Mouse (Mus musculus) forebrain, embryonic 10.5 days (tissue): ENCODE data around the gene Ttll8. TPM values are rescaled to one million over a fixed set of nuclear protein-coding genes. Genes with fewer than 3 reads are reported as not detected.

ENCODE experiments used
- DNase-seq: peaks from one replicate; pipeline ENCODE4 v3.0.0-alpha.2; 2017; ENCODE audit warnings: low spot score; ENCODE audit errors: extremely low spot score
- H3K27ac ChIP-seq: fragments of 300-500 bp; sonication (generic); 2 replicates; pipeline ENCODE4 v1.5.1; 2016; ENCODE audit warnings: mild to moderate bottlenecking
- H3K27me3 ChIP-seq: fragments of 300-500 bp; sonication (generic); 2 replicates; pipeline ENCODE4 v1.6.1; 2016; ENCODE audit warnings: mild to moderate bottlenecking; ENCODE audit not compliant: poor library complexity, severe bottlenecking
- H3K36me3 ChIP-seq: fragments of 300-500 bp; sonication (generic); replicated peaks from 2 replicates; pipeline ENCODE4 v1.6.1; 2016; ENCODE audit warnings: mild to moderate bottlenecking, moderate library complexity
- H3K4me1 ChIP-seq: fragments of 300-500 bp; sonication (generic); 2 replicates; pipeline ENCODE4 v1.6.1; 2016
- H3K4me3 ChIP-seq: fragments of 300-500 bp; sonication (generic); 2 replicates; pipeline ENCODE4 v1.5.1; 2016; ENCODE audit warnings: mild to moderate bottlenecking, moderate library complexity
- H3K9me3 ChIP-seq: fragments of 300-500 bp; sonication (generic); 2 replicates; pipeline ENCODE4 v1.6.1; 2016; ENCODE audit warnings: mild to moderate bottlenecking, moderate library complexity
- WGBS: fragments of 180-500 bp; shearing (Covaris S2); methylation state at CpG from one replicate; pipeline ENCODE4 v1.1.7; 2016; 5-methylcytosine and 5-hydroxymethylcytosine counted together
- polyA plus RNA-seq: library from polyadenylated mRNA; unstranded; fragments of >200 nt; fragmentation: Nextera tagmentation; extraction: Ambion mirVana; gene quantifications from 2 replicates; pipeline ENCODE4 v1.2.1, GENCODE M21; 2016

Gene Ttll8
- polyA plus RNA-seq, 1 experiment from 2014 or later = not detected

DNA sequence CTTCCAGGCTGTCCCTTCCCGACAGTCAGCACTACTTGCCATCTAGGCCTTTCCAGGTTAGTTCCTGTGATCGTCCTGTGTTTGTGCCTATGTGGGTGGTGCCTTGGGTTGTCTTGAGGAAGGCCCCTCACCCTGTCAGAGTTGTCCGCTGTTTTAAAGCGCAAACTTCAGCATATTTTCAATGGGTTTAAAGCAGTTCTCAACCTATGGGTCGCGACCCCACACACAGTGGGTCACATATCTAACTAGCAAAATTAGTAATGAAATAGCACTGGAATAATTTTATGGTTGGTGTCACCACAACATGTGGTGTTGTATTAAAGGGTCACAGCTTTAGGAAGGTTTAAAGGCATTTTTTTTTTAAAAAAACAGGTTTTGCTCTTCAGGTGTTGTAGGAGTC, 1.1 kb upstream of the Ttll8 start:
- no peak for DNase-seq
- peaks cover 55% of the 10 kb centered on the region for H3K27me3 ChIP-seq
- H3K4me3 ChIP-seq = peak overlapping the region; percentile 62; the same call in 1 of the 2 replicates
- H3K36me3 ChIP-seq = peaks cover 4% of the 10 kb centered on the region; the same call in 1 of the 2 replicates
- WGBS = 85% methylated on average over 6 of the region's 6 CpGs
- no peak overlapping the region for H3K27ac ChIP-seq
- H3K4me1 ChIP-seq = peaks cover 22% of the 10 kb centered on the region
- no peaks in the 10 kb centered on the region for H3K9me3 ChIP-seq

DNA sequence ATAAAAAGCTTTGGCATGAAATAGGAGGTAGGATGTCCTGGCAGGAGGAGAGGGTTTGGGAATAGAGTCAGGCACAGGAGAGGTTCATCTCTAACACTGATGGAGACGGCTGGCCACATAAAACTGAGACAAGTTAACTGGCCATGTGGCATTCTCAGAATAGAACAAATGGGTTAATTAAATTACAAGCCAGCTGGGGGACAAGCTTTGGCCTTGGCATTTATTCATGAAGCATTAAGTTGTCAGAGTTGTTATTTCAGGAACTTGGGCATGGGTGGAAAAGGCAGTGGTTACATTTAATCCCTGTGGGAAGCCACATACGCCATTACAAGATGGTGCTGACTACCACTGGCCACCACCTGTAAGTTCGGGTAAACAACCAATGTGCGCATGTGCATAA, 3.0 kb downstream of the Ttll8 start:
- Histone ChIP-seq H3K4me3 (no peak overlapping the region), H3K27ac (no peak overlapping the region), H3K4me1 (peaks cover 15% of the 10 kb centered on the region), H3K9me3 (no peaks in the 10 kb centered on the region), H3K36me3 (no peaks in the 10 kb centered on the region), H3K27me3 (peaks cover 38% of the 10 kb centered on the region)
- 96% methylated on average over 4 of the region's 4 CpGs for WGBS
- DNase-seq = no peak

DNA sequence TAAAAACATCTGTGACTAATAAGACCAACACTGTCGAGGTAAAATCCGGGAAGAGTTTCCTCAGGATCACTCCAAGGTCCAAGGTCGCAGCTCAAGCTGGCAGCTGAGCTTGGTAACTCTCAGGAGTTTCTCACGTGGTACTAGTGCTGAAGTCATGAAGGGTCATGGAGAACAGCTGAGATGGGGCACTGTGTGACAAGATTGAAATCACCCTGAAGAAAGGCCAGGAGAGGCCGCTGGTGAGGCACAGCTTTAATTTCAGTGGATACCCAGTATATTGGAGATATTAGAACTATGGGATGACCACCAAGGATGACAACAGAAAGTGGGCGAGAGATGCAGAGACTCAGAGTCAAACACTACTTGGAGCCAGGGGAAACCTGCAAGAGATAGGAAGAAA, 7.4 kb downstream of the Ttll8 start:
- no peak for DNase-seq
- H3K27ac ChIP-seq = no peak overlapping the region
- no peaks in the 10 kb centered on the region for H3K36me3 ChIP-seq
- H3K27me3 ChIP-seq = no peaks in the 10 kb centered on the region
- no peak overlapping the region for H3K4me3 ChIP-seq
- no peaks in the 10 kb centered on the region for H3K4me1 ChIP-seq
- WGBS = 57% methylated on average over 6 of the region's 6 CpGs
- no peaks in the 10 kb centered on the region for H3K9me3 ChIP-seq

DNA sequence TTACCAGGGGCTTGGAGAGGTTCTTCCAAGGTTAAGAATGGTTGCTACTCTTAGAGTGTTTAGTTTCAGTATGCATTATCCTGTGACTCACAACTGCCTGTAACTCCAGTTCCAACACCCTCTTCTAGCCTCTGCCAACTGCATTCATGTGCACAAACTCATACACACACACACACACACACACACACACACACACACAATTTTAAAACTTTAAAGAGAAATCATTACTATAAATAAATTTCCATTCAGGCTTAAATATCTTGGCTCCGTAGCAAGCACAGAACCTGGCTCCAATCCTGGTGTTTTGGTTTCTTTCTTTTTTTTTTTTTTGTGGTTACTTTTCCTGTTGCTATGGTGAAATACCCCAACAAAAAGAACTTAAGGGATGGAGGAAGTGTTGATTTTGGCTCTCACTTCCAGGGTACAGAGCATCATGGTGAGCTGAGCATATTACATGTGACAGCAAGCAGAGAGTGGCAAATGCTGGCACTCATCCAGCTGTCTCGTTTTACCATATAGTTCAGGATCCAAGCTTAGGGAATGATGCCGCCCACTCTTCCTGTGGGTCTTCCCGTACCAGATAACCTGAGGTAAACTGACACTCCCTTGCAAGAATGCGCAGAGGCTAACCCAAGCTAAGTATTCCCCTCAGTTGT, 10.2 kb downstream of the Ttll8 start:
- no peak for DNase-seq
- Histone ChIP-seq H3K4me3 (no peak overlapping the region), H3K27ac (no peak overlapping the region), H3K27me3 (no peaks in the 10 kb centered on the region), H3K4me1 (no peaks in the 10 kb centered on the region), H3K36me3 (no peaks in the 10 kb centered on the region), H3K9me3 (no peaks in the 10 kb centered on the region)
- 89% methylated on average over 5 of the region's 5 CpGs for WGBS

DNA sequence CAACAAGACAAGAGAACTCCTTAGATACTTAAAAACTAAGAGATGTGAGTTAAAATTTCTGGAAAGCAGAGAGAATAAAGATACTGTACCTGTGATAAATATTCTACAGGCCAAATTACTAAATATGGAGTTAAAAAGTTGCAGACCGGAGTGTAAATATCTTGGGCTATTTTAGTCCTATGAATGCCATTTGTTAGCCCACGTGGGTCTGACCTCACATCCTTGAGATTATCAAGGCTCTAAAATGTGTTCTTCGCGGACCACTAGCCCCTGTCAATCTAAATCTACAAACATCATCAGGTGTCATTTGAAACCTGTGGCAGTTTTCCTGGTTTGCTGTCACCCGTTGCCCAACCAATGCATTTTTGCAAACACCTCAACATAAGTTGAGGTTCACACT, 11.4 kb downstream of the Ttll8 start:
- H3K27me3 ChIP-seq = no peaks in the 10 kb centered on the region
- H3K4me3 ChIP-seq = no peak overlapping the region
- 88% methylated on average over 5 of the region's 5 CpGs for WGBS
- H3K4me1 ChIP-seq = no peaks in the 10 kb centered on the region
- H3K27ac ChIP-seq = no peak overlapping the region
- no peaks in the 10 kb centered on the region for H3K36me3 ChIP-seq
- no peaks in the 10 kb centered on the region for H3K9me3 ChIP-seq
- DNase-seq = no peak

DNA sequence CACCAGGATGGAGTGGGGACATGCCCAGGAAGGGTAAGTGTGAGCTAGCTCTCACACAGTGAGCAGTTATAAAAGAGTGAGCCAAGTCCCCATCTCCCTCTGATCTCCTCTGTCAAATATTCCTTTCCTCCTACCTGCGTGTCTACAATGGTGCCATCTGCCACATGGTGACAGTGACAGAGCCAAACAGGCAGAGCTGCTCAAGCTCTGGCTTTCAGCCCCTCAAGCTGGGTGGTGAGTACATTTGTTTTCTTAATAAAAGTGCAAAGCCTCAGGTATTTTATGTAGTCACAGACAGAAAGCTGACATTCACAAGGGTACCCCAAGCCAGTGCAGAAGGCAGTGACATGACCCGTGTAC, 16.9 kb downstream of the Ttll8 start:
- DNase-seq = no peak
- WGBS = 90% methylated on average over 2 of the region's 2 CpGs
- Histone ChIP-seq H3K4me1 (no peaks in the 10 kb centered on the region), H3K27ac (no peak overlapping the region), H3K4me3 (no peak overlapping the region), H3K36me3 (no peaks in the 10 kb centered on the region), H3K9me3 (no peaks in the 10 kb centered on the region), H3K27me3 (no peaks in the 10 kb centered on the region)

DNA sequence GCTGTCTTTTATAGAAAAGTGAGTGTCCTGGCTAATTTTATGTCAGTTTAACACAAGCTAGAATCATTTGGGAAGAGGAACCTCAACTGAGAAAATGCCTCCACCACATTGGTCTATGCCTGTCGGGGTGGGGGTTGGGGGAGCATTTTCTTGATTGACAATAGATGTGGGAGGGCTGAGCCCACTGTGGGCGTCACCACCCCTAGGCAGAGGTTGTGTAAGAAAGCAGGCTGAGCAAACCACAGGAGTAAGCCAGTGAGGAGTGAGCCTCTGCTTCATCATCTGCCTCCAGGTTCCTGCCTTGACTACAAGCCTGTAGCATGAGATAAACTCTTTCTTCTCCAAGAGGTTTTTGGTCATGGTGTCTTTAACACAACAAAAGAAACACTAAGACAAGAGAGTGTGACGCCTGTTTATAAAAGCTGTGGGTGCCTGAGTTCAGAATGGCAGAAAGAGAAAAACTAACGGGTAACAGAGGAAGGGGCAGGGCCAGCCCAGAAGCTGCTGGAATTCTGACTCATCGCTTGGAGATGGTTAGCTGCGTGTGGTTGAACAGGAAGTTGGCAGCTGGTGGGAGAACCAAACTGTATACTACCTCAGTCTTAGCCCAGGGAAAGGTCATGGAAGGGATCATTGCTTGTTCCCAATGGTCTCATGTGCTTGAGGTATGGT, 17.5 kb downstream of the Ttll8 start:
- DNase-seq = no peak
- Histone ChIP-seq H3K27ac (no peak overlapping the region), H3K27me3 (no peaks in the 10 kb centered on the region), H3K36me3 (no peaks in the 10 kb centered on the region), H3K4me1 (no peaks in the 10 kb centered on the region), H3K4me3 (no peak overlapping the region), H3K9me3 (no peaks in the 10 kb centered on the region)
- 78% methylated on average over 6 of the region's 6 CpGs for WGBS

DNA sequence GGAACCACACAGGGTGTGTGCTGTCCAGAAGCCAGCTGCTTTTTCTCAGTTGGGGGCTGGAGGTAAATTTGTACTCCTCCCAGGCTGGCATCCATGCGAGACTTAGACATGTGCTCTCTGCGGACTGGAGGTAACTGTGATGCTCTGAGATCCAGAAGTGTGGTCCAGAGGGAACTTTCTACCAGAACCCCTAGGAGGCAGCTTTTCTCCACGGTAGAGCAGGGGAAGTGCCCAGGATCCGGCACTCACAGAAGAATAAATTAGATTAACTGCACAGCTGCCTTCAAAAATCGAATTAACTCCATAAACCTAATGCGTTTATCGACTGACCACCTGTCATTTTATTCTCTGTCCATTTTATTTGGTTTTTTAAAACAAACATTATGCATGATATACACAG, 20.1 kb downstream of the Ttll8 start:
- WGBS = 64% methylated on average over 7 of the region's 7 CpGs
- no peak for DNase-seq
- H3K27ac ChIP-seq = no peak overlapping the region

GRCm38 (mm10) chr15:88932667-88933066, 21.6 kb downstream of the Ttll8 start:
- no peaks in the 10 kb centered on the region for H3K4me1 ChIP-seq
- WGBS = 92% methylated on average over 10 of the region's 10 CpGs
- H3K27me3 ChIP-seq = no peaks in the 10 kb centered on the region
- H3K4me3 ChIP-seq = no peak overlapping the region
- no peaks in the 10 kb centered on the region for H3K9me3 ChIP-seq
- no peak for DNase-seq
- H3K27ac ChIP-seq = no peak overlapping the region
- H3K36me3 ChIP-seq = no peaks in the 10 kb centered on the region

More for the DNA sequence above, 20.1 kb downstream of the Ttll8 start:
- H3K9me3 ChIP-seq = no peaks in the 10 kb centered on the region
- no peaks in the 10 kb centered on the region for H3K4me1 ChIP-seq
- H3K36me3 ChIP-seq = no peaks in the 10 kb centered on the region
- H3K27me3 ChIP-seq = no peaks in the 10 kb centered on the region
- no peak overlapping the region for H3K4me3 ChIP-seq

DNA sequence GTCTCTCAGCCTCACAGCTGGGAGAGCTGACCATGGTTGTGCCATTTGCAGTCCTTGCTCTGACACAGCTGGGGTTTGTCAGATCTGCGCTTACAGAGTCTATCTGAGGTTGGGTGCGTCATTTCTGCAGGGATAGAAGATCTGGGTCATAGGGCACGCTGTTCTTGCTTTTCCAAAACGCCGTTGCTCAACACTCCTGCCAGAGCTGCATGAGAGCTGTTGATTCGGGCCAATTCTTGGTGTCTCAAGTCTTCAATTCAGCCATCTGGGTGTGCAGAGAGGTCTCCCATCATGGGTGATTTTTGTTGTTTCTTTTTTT, 32.3 kb downstream of the Ttll8 start:
- Histone ChIP-seq H3K27ac (no peak overlapping the region), H3K36me3 (no peaks in the 10 kb centered on the region), H3K4me3 (no peak overlapping the region), H3K4me1 (no peaks in the 10 kb centered on the region), H3K9me3 (no peaks in the 10 kb centered on the region), H3K27me3 (no peaks in the 10 kb centered on the region)
- DNase-seq = no peak
- WGBS = 79% methylated on average over 6 of the region's 6 CpGs

GRCm38 (mm10) chr15:88921131-88921991, 32.9 kb downstream of the Ttll8 start:
- no peaks in the 10 kb centered on the region for H3K4me1 ChIP-seq
- H3K36me3 ChIP-seq = no peaks in the 10 kb centered on the region
- DNase-seq = peak; percentile 75
- H3K27me3 ChIP-seq = no peaks in the 10 kb centered on the region
- 31% methylated on average over 12 of the region's 12 CpGs for WGBS
- H3K4me3 ChIP-seq = no peak overlapping the region
- no peaks in the 10 kb centered on the region for H3K9me3 ChIP-seq
- H3K27ac ChIP-seq = 0 out of 2 replicates have a peak overlapping the region, but pooled peaks have one; percentile 32

DNA sequence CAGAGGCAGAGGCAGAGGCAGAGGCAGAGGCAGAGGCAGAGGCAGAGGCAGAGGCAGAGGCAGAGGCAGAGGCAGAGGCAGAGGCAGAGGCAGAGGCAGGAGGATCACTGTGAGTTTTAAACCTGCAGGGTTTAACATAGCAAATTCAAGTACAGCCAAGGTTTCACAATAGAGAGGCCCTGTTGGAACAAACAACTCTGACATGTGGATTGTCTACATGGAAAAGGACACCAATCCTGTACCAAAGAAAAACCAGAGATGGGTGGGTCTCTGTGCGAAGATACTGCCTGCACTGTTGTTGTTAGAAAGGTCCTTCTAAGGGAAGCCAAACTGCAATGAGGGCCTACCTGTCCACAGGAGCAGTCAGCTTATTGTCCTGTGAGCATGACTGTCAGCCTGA, 34.2 kb downstream of the Ttll8 start:
- no peaks in the 10 kb centered on the region for H3K9me3 ChIP-seq
- H3K27me3 ChIP-seq = no peaks in the 10 kb centered on the region
- no peak overlapping the region for H3K27ac ChIP-seq
- no peaks in the 10 kb centered on the region for H3K4me1 ChIP-seq
- no peak overlapping the region for H3K4me3 ChIP-seq
- WGBS = 100% methylated on average over 1 of the region's 1 CpGs
- no peak for DNase-seq
- no peaks in the 10 kb centered on the region for H3K36me3 ChIP-seq

GRCm38 (mm10) chr15:88919328-88919727, 34.9 kb downstream of the Ttll8 start:
- no peak overlapping the region for H3K4me3 ChIP-seq
- no peak overlapping the region for H3K27ac ChIP-seq
- no peaks in the 10 kb centered on the region for H3K27me3 ChIP-seq
- no peaks in the 10 kb centered on the region for H3K36me3 ChIP-seq
- H3K9me3 ChIP-seq = no peaks in the 10 kb centered on the region
- H3K4me1 ChIP-seq = no peaks in the 10 kb centered on the region
- no peak for DNase-seq
- 88% methylated on average over 12 of the region's 12 CpGs for WGBS
